ENCODE assay signal across 6 mouse cellular contexts in genomic region chr1:177928391-177929010, GRCm38 (mm10). TPM values are rescaled to one million over a fixed set of nuclear protein-coding genes. Genes with fewer than 3 reads are reported as not detected.
"Had no signal": no experiment of that assay in that cellular context is flagged by ENCODE, and none has a peak within 500 bp of the region (broad histone marks: within the 10 kb centered on the region; RNA-seq: fewer than 3 reads in every experiment).

No protein-coding gene starts in this region.

RNA-seq across cellular contexts. Expression of gene Catspere2, which starts 54.7 kb away (rescaled TPM):
- total RNA-seq: megakaryocyte, adult 5-6 weeks; megakaryocyte-erythroid progenitor cell, adult 5-6 weeks; monocyte, adult 5-6 weeks had no signal
- polyA plus RNA-seq: liver, embryonic 11.5 days; liver, embryonic 13.5 days; liver, embryonic 16.5 days had no signal
